Mouse (Mus musculus) MEL (cell line): ENCODE measurements around the gene Tatdn2.

Experiments
- CTCF ChIP-seq, 3 experiments: IDR thresholded peaks in 2 of 3; conservative IDR thresholded peaks in 1 of 3; 2 replicates each; pipeline ENCODE4 v1.5.1; 2011 to 2012; ENCODE audit warnings: low read length in 3 of 3, low read depth in 2 of 3, mild to moderate bottlenecking in 2 of 3, improper control_type of control experiment in 1 of 3, inconsistent platforms in 1 of 3, mixed read lengths in 1 of 3, moderate library complexity in 1 of 3; ENCODE audit not compliant: control insufficient read depth in 1 of 3, insufficient read depth in 1 of 3, poor library complexity in 1 of 3, severe bottlenecking in 1 of 3
- EP300 ChIP-seq, 2 experiments: IDR thresholded peaks; 2 replicates each; pipeline ENCODE4 v1.6.1; 2011; ENCODE audit warnings: improper control_type of control experiment in 2 of 2, low read length in 2 of 2, low read depth in 1 of 2, mild to moderate bottlenecking in 1 of 2
- ETS1 ChIP-seq: IDR thresholded peaks from 2 replicates; pipeline ENCODE4 v1.6.1; 2012; ENCODE audit warnings: low read depth, mild to moderate bottlenecking, inconsistent platforms, low read length, improper control_type of control experiment, moderate library complexity
- HCFC1 ChIP-seq: IDR thresholded peaks from 2 replicates; pipeline ENCODE4 v1.6.1; 2012; ENCODE audit warnings: low read depth, mild to moderate bottlenecking, inconsistent platforms, low read length, improper control_type of control experiment, moderate library complexity
- JUND ChIP-seq: IDR thresholded peaks from 2 replicates; pipeline ENCODE4 v1.6.1; 2011; ENCODE audit warnings: low read depth, mild to moderate bottlenecking, improper control_type of control experiment, low read length
- MAX ChIP-seq: IDR thresholded peaks from 2 replicates; pipeline ENCODE4 v1.6.1; 2011; ENCODE audit warnings: low read length, improper control_type of control experiment
- MAZ ChIP-seq: IDR thresholded peaks from 2 replicates; pipeline ENCODE4 v1.6.1; 2012; ENCODE audit warnings: low read depth, mild to moderate bottlenecking, inconsistent platforms, low read length, improper control_type of control experiment
- MEF2A ChIP-seq: IDR thresholded peaks from 2 replicates; pipeline ENCODE4 v1.6.1; 2014; ENCODE audit warnings: low read depth, mild to moderate bottlenecking, inconsistent platforms, low read length, improper control_type of control experiment; ENCODE audit not compliant: poor library complexity, insufficient replicate concordance, severe bottlenecking; ENCODE audit errors: extremely low read depth
- POLR2A ChIP-seq, 2 experiments: IDR thresholded peaks; 2 replicates each; pipeline ENCODE4 v1.6.1; 2011 to 2012; ENCODE audit warnings: low read length in 2 of 2, mild to moderate bottlenecking in 2 of 2, control low read depth in 1 of 2, improper control_type of control experiment in 1 of 2, low read depth in 1 of 2, moderate library complexity in 1 of 2; ENCODE audit not compliant: control insufficient read depth in 1 of 2, insufficient read depth in 1 of 2, poor library complexity in 1 of 2
- RAD21 ChIP-seq: IDR thresholded peaks from 2 replicates; pipeline ENCODE4 v1.6.1; 2011; ENCODE audit warnings: mild to moderate bottlenecking, low read depth, low read length, improper control_type of control experiment
- TCF12 ChIP-seq: IDR thresholded peaks from 2 replicates; pipeline ENCODE4 v1.6.1; 2014; ENCODE audit warnings: low read depth, mild to moderate bottlenecking, inconsistent platforms, low read length, improper control_type of control experiment, moderate library complexity
- UBTF ChIP-seq: IDR thresholded peaks from 2 replicates; pipeline ENCODE4 v1.6.1; 2012; ENCODE audit warnings: low read depth, mild to moderate bottlenecking, inconsistent platforms, low read length, improper control_type of control experiment, moderate library complexity, borderline replicate concordance; ENCODE audit not compliant: insufficient read depth
- ZKSCAN1 ChIP-seq: IDR thresholded peaks from 2 replicates; pipeline ENCODE4 v1.6.1; 2012; ENCODE audit warnings: low read depth, mild to moderate bottlenecking, inconsistent platforms, low read length, improper control_type of control experiment, moderate library complexity

DNA sequence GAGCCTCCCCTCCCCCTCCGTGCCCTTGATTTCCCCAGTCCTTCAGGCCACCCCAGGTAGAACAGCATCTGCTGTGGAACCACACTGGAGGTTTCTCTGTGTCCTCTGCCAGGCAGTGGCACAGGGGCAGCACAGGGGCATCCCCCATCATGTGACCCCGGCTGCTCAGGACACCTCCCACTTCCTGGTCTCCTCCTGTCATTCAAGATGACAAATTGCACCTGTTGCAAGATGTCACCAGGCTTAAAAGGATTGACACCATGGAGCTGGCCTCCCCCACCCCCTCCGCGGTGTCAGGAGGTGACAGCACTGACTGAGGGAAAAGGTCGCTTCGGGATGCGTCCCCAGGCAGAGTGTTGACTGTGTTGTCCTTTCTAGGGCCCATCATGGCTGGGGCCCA, 27.0 kb upstream of the Tatdn2 start:
- no peak for TF ChIP-seq MAZ
- no peak for TF ChIP-seq TCF12
- no peak for TF ChIP-seq ETS1
- no peak for TF ChIP-seq JUND
- no peak for TF ChIP-seq EP300 (IDR thresholded peaks at IDR 0.05; ENCODE audit: low read depth in 1 of 2, low read length in 2 of 2)
- no peak for TF ChIP-seq HCFC1
- no peak for TF ChIP-seq CTCF (IDR thresholded peaks at IDR 0.05 in 2 of 3, conservative IDR thresholded peaks at IDR 0.05 in 1 of 3; ENCODE audit: control insufficient read depth in 1 of 3, insufficient read depth in 1 of 3, low read depth in 2 of 3, low read length in 3 of 3, poor library complexity in 1 of 3, severe bottlenecking in 1 of 3)
- TF ChIP-seq ZKSCAN1: no peak
- no peak for TF ChIP-seq RAD21
- TF ChIP-seq UBTF: no peak
- no peak for TF ChIP-seq POLR2A (IDR thresholded peaks at IDR 0.05; ENCODE audit: control insufficient read depth in 1 of 2, insufficient read depth in 1 of 2, low read depth in 1 of 2, low read length in 2 of 2, poor library complexity in 1 of 2)
- no peak for TF ChIP-seq MAX
- no peak for TF ChIP-seq MEF2A
